Mouse (Mus musculus): ENCODE results near the gene Ift43.
A peak's percentile ranks its signal among the peaks of the same experiment; 100 is the strongest.

Gene Ift43

GRCm38 (mm10) chr12:86168712-86169111 lies 86.4 kb downstream of the Ift43 start:
- no peak for TF ChIP-seq POU5F1 (IDR thresholded peaks at IDR 0.05; ENCODE audit: borderline replicate concordance, low read length)
- no peak for TF ChIP-seq NANOG (IDR thresholded peaks at IDR 0.05; ENCODE audit: borderline replicate concordance, low read length)
- TF ChIP-seq CTCF (conservative IDR thresholded peaks at IDR 0.05; ENCODE audit: low read length), result no peak
- Histone ChIP-seq H3K36me3 (ENCODE audit: insufficient read depth, low read length) (peaks cover 33% of the 10 kb centered on the region), H3K27me3 (ENCODE audit: insufficient read depth, low read length) (no peaks in the 10 kb centered on the region), H3K4me1 (replicated peaks; ENCODE audit: low read depth, low read length) (peaks cover 72% of the 10 kb centered on the region), H3K9me3 (ENCODE audit: low read length) (no peaks in the 10 kb centered on the region), H3K4me3 (replicated peaks; ENCODE audit: low read length) (peak overlapping the region; percentile 80)

DNA sequence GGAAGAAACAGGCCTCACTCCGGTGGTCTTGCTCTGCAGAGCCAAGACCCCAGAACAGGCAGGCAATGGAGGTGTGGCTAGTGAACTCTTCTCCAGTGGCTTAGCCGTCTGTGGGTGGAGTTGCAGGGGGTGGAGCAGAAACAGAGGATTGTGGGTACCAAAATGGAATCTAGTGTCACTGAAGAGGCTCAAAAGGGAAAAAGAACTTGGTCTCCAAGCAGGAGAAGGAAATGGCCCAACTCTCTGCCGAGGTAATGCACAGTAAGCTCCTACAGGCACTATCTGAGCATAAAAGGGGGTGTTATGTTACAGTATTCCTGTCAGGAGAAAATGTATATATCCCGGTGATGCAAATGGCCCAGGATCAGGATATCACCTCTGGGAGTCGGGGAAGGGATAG lies 86.9 kb downstream of the Ift43 start:
- H3K36me3 ChIP-seq (ENCODE audit: insufficient read depth, low read length), result peaks cover 33% of the 10 kb centered on the region
- no peaks in the 10 kb centered on the region for H3K9me3 ChIP-seq (ENCODE audit: low read length)
- no peaks in the 10 kb centered on the region for H3K27me3 ChIP-seq (ENCODE audit: insufficient read depth, low read length)
- peak overlapping the region; percentile 80 for H3K4me3 ChIP-seq (replicated peaks; ENCODE audit: low read length)
- TF ChIP-seq CTCF (conservative IDR thresholded peaks at IDR 0.05; ENCODE audit: low read length), result no peak
- H3K4me1 ChIP-seq (replicated peaks; ENCODE audit: low read depth, low read length), result peaks cover 67% of the 10 kb centered on the region

GRCm38 (mm10) chr12:86173314-86173713 lies 91.0 kb downstream of the Ift43 start:
- peaks cover 38% of the 10 kb centered on the region for H3K36me3 ChIP-seq (ENCODE audit: insufficient read depth, low read length)
- H3K9me3 ChIP-seq (ENCODE audit: low read length), result no peaks in the 10 kb centered on the region
- peaks cover 49% of the 10 kb centered on the region for H3K4me1 ChIP-seq (replicated peaks; ENCODE audit: low read depth, low read length)
- no peaks in the 10 kb centered on the region for H3K27me3 ChIP-seq (ENCODE audit: insufficient read depth, low read length)
- TF ChIP-seq CTCF (conservative IDR thresholded peaks at IDR 0.05; ENCODE audit: low read length) (no peak), POU5F1 (IDR thresholded peaks at IDR 0.05; ENCODE audit: borderline replicate concordance, low read length) (no peak), NANOG (IDR thresholded peaks at IDR 0.05; ENCODE audit: borderline replicate concordance, low read length) (no peak)
- no peak overlapping the region for H3K4me3 ChIP-seq (replicated peaks; ENCODE audit: low read length)

DNA sequence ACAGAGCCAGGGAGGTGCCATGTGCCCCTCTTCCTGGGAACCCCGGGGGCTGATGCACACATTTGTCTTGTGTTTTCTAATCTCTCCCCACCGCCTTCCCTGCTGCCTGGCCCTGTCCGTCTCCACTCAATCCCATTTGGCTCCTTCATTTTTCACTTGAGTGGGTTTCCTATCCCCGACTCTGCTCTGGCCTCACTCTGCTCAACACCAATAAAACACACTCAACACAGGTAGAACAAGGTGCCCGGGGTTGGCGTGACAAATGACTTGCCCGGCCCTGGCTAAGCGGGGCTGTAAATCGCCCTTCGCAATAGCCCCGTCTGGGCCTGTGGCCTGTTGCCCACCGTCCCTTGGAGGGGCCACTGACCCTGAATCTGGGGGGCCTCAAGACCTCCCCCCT lies 92.0 kb downstream of the Ift43 start:
- H3K4me1 ChIP-seq (replicated peaks; ENCODE audit: low read depth, low read length), result peaks cover 38% of the 10 kb centered on the region
- TF ChIP-seq NANOG (IDR thresholded peaks at IDR 0.05; ENCODE audit: borderline replicate concordance, low read length) (no peak), POU5F1 (IDR thresholded peaks at IDR 0.05; ENCODE audit: borderline replicate concordance, low read length) (no peak), CTCF (conservative IDR thresholded peaks at IDR 0.05; ENCODE audit: low read length) (no peak)
- no peak overlapping the region for H3K4me3 ChIP-seq (replicated peaks; ENCODE audit: low read length)

GRCm38 (mm10) chr12:86175476-86175942 lies 93.2 kb downstream of the Ift43 start:
- H3K4me1 ChIP-seq (replicated peaks; ENCODE audit: low read depth, low read length), result peaks cover 31% of the 10 kb centered on the region
- no peaks in the 10 kb centered on the region for H3K27me3 ChIP-seq (ENCODE audit: insufficient read depth, low read length)
- H3K36me3 ChIP-seq (ENCODE audit: insufficient read depth, low read length), result peaks cover 34% of the 10 kb centered on the region
- H3K9me3 ChIP-seq (ENCODE audit: low read length), result no peaks in the 10 kb centered on the region
- peak overlapping the region; percentile 37 for H3K4me3 ChIP-seq (replicated peaks; ENCODE audit: low read length)
- no peak for TF ChIP-seq POU5F1 (IDR thresholded peaks at IDR 0.05; ENCODE audit: borderline replicate concordance, low read length)
- no peak for TF ChIP-seq CTCF (conservative IDR thresholded peaks at IDR 0.05; ENCODE audit: low read length)

More for the DNA sequence above, 92.0 kb downstream of the Ift43 start:
- Histone ChIP-seq H3K27me3 (ENCODE audit: insufficient read depth, low read length) (no peaks in the 10 kb centered on the region), H3K9me3 (ENCODE audit: low read length) (no peaks in the 10 kb centered on the region), H3K36me3 (ENCODE audit: insufficient read depth, low read length) (peaks cover 38% of the 10 kb centered on the region)

- no peaks in the 10 kb centered on the region for H3K9me3 ChIP-seq (ENCODE audit: low read length)
- H3K4me1 ChIP-seq (replicated peaks; ENCODE audit: low read depth, low read length), result peaks cover 42% of the 10 kb centered on the region
- no peak overlapping the region for H3K4me3 ChIP-seq (replicated peaks; ENCODE audit: low read length)
- TF ChIP-seq NANOG (IDR thresholded peaks at IDR 0.05; ENCODE audit: borderline replicate concordance, low read length) (no peak), CTCF (conservative IDR thresholded peaks at IDR 0.05; ENCODE audit: low read length) (no peak), POU5F1 (IDR thresholded peaks at IDR 0.05; ENCODE audit: borderline replicate concordance, low read length) (no peak)
- no peaks in the 10 kb centered on the region for H3K27me3 ChIP-seq (ENCODE audit: insufficient read depth, low read length)
- H3K36me3 ChIP-seq (ENCODE audit: insufficient read depth, low read length), result peaks cover 21% of the 10 kb centered on the region
These were observed 94.5 kb downstream of the Ift43 start for GRCm38 (mm10) chr12:86176675-86177339.

DNA sequence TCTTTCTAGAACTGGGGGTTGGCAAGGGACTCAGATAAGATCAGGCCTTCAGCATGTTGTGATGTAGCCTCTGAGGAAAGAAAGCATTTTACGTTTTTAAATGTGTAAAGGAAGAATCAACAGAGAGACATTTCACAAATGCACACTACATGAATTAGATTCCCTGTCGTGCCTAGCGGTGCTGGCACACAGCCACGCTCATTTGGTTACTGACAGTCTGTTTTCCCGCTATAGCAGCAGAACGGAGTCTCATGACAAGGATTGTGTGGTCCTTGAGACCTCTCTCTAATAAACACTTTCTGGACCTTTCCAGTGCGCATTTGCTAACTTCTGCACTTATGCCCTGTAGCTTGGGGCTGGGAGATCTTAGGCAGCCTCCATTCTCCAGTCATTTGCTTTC lies 96.9 kb downstream of the Ift43 start:
- no peak for TF ChIP-seq POU5F1 (IDR thresholded peaks at IDR 0.05; ENCODE audit: borderline replicate concordance, low read length)
- TF ChIP-seq NANOG (IDR thresholded peaks at IDR 0.05; ENCODE audit: borderline replicate concordance, low read length), result no peak
- no peak for TF ChIP-seq CTCF (conservative IDR thresholded peaks at IDR 0.05; ENCODE audit: low read length)
- peaks cover 5% of the 10 kb centered on the region; the same call in 1 of the 2 replicates for H3K36me3 ChIP-seq (ENCODE audit: insufficient read depth, low read length)
- H3K4me3 ChIP-seq (replicated peaks; ENCODE audit: low read length), result no peak overlapping the region
- peaks cover 3% of the 10 kb centered on the region; the same call in 1 of the 2 replicates for H3K27me3 ChIP-seq (ENCODE audit: insufficient read depth, low read length)
- H3K9me3 ChIP-seq (ENCODE audit: low read length), result no peaks in the 10 kb centered on the region
- H3K4me1 ChIP-seq (replicated peaks; ENCODE audit: low read depth, low read length), result peaks cover 45% of the 10 kb centered on the region

- Histone ChIP-seq H3K27me3 (ENCODE audit: insufficient read depth, low read length) (peaks cover 8% of the 10 kb centered on the region), H3K36me3 (ENCODE audit: insufficient read depth, low read length) (no peaks in the 10 kb centered on the region), H3K4me1 (replicated peaks; ENCODE audit: low read depth, low read length) (peaks cover 28% of the 10 kb centered on the region), H3K4me3 (replicated peaks; ENCODE audit: low read length) (peak overlapping the region; percentile 43), H3K9me3 (ENCODE audit: low read length) (no peaks in the 10 kb centered on the region)
- no peak for TF ChIP-seq CTCF (conservative IDR thresholded peaks at IDR 0.05; ENCODE audit: low read length)
- TF ChIP-seq POU5F1 (IDR thresholded peaks at IDR 0.05; ENCODE audit: borderline replicate concordance, low read length), result peak; percentile 75; the same call in 1 of the 2 replicates
These were observed 99.0 kb downstream of the Ift43 start for GRCm38 (mm10) chr12:86181320-86181751.

DNA sequence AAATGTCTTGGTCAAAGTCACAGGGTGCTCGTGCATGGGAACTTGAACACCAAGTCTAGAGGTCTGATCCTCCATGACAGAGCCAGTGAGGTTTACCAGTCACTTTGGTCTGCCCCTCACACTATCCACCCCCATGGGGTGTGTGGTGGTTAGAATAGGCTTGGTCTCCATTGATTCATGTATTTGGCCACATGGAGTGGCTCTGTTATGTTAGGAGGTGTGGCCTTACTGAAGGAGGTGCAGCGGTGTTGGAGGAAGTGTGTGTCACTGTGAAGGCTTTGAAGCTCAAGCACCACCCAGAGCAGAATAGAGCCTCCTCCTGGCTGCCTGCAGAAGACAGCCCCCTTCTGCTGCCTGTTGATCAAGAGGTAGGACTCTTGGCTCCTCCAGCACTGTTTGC lies 99.5 kb downstream of the Ift43 start:
- Histone ChIP-seq H3K9me3 (ENCODE audit: low read length) (no peaks in the 10 kb centered on the region), H3K27me3 (ENCODE audit: insufficient read depth, low read length) (peaks cover 9% of the 10 kb centered on the region), H3K4me3 (replicated peaks; ENCODE audit: low read length) (peak overlapping the region; percentile 43), H3K4me1 (replicated peaks; ENCODE audit: low read depth, low read length) (peaks cover 28% of the 10 kb centered on the region), H3K36me3 (ENCODE audit: insufficient read depth, low read length) (no peaks in the 10 kb centered on the region)
- TF ChIP-seq POU5F1 (IDR thresholded peaks at IDR 0.05; ENCODE audit: borderline replicate concordance, low read length) (no peak), CTCF (conservative IDR thresholded peaks at IDR 0.05; ENCODE audit: low read length) (no peak), NANOG (IDR thresholded peaks at IDR 0.05; ENCODE audit: borderline replicate concordance, low read length) (no peak)
